Mouse (Mus musculus) midbrain, embryonic 14.5 days (tissue): ENCODE measurements around the gene Prkaca. TPM values are rescaled to one million over a fixed set of nuclear protein-coding genes. Genes with fewer than 3 reads are reported as not detected.

Experiments
- ATAC-seq: fragments of 200-750 bp; cut with Nextera tagmentation; 2 replicates; pipeline ENCODE4 v1.8.0; 2017; ENCODE audit warnings: moderate number of reproducible peaks, moderate library complexity; ENCODE audit not compliant: low FRiP score, low TSS enrichment
- DNase-seq: peaks from one replicate; pipeline ENCODE4 v3.0.0-alpha.2; 2015
- H3K27ac ChIP-seq: fragments of 300-500 bp; sonication (generic); replicated peaks from 2 replicates; pipeline ENCODE4 v1.5.1; 2014; ENCODE audit warnings: mild to moderate bottlenecking, low read depth, low read length, moderate library complexity
- H3K27me3 ChIP-seq: fragments of 300-500 bp; sonication (generic); 2 replicates; pipeline ENCODE4 v1.6.1; 2014; ENCODE audit warnings: low read length, control low read depth, mixed read lengths; ENCODE audit not compliant: control insufficient read depth, insufficient read depth
- H3K36me3 ChIP-seq: fragments of 300-500 bp; sonication (generic); 2 replicates; pipeline ENCODE4 v1.6.1; 2014; ENCODE audit warnings: low read length, control low read depth; ENCODE audit not compliant: control insufficient read depth, insufficient read depth
- H3K4me1 ChIP-seq: fragments of 300-500 bp; sonication (generic); 2 replicates; pipeline ENCODE4 v1.6.1; 2014; ENCODE audit warnings: mild to moderate bottlenecking, antibody characterized with exemption, low read length, control low read depth; ENCODE audit not compliant: control insufficient read depth, insufficient read depth
- H3K4me2 ChIP-seq: fragments of 300-500 bp; sonication (generic); 2 replicates; pipeline ENCODE4 v1.6.1; 2014; ENCODE audit warnings: mild to moderate bottlenecking, low read length, moderate library complexity
- H3K4me3 ChIP-seq: fragments of 300-500 bp; sonication (generic); replicated peaks from 2 replicates; pipeline ENCODE4 v1.5.1; 2014; ENCODE audit warnings: low read depth, low read length
- H3K9ac ChIP-seq: fragments of 300-500 bp; sonication (generic); replicated peaks from 2 replicates; pipeline ENCODE4 v1.6.1; 2014; ENCODE audit warnings: mild to moderate bottlenecking, low read length, moderate library complexity
- H3K9me3 ChIP-seq: fragments of 300-500 bp; sonication (generic); 2 replicates; pipeline ENCODE4 v1.6.1; 2016; ENCODE audit warnings: low read length, control low read depth, mixed read lengths; ENCODE audit not compliant: control insufficient read depth
- WGBS: fragments of 180-500 bp; shearing (Covaris S2); extraction: QIAGEN DNeasy Blood & Tissue Kit; methylation state at CpG from one replicate; pipeline ENCODE4 v1.1.7; 2014; 5-methylcytosine and 5-hydroxymethylcytosine counted together
- polyA plus RNA-seq: library from polyadenylated mRNA; unstranded; fragments of >200 nt; fragmentation: Nextera tagmentation; extraction: Ambion mirVana; gene quantifications from 2 replicates; pipeline ENCODE4 v1.2.1, GENCODE M21; 2014

The Prkaca gene
- polyA plus RNA-seq, 1 experiment from 2014 or later, result 181 TPM

DNA sequence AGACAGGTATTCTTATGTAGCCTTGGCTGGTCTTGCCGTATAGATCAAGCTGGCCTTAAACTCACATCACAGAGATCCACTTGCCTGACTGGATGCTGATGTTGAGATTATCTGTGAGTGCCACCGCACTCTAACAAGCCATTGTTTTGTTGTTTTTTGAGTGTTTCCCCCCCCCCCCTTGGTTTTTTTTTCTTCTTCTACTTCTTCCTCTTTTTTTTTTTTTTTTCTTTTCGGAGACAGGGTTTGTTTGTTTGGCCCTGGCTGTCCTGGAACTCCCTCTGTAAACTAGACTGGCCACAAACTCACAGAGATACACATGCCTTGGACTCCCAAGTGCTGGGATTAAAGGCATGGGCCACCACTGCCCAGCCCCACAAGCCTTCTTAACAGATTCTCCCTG is 21.2 kb downstream of the Prkaca start:
- Histone ChIP-seq H3K36me3 (peaks cover 54% of the 10 kb centered on the region), H3K27ac (no peak overlapping the region), H3K9ac (no peak overlapping the region), H3K9me3 (no peaks in the 10 kb centered on the region), H3K27me3 (no peaks in the 10 kb centered on the region), H3K4me2 (no peak overlapping the region), H3K4me1 (peaks cover 4% of the 10 kb centered on the region), H3K4me3 (no peak overlapping the region)
- no peak for DNase-seq
- WGBS, result 93% methylated on average over 3 of the region's 3 CpGs
- no peak for ATAC-seq

DNA sequence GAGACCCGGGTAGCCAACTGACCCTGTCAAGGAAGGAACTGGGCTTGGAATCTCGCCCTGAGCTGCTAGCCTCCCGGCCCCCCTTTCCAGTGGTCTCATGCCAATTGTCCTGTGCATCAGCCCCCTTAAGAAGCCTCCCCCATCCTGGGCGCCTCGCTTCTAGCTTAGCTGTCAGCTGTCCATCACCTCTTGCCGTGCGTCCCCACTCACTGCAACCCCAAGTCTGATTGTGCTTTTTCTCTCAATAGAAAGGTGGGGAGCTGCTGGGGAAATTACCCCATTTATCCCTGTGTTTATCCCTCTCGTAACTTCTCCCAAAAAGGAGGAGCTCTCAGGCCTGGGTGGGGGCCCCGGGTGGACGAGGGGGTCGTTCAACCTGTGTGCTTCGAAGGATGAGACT is 23.2 kb downstream of the Prkaca start:
- H3K36me3 ChIP-seq, result peaks cover 43% of the 10 kb centered on the region
- ATAC-seq, result no peak
- peaks cover 13% of the 10 kb centered on the region for H3K4me1 ChIP-seq
- DNase-seq, result no peak
- peaks cover 7% of the 10 kb centered on the region; the same call in 1 of the 2 replicates for H3K27me3 ChIP-seq
- peak overlapping the region; percentile 77 for H3K4me2 ChIP-seq
- H3K27ac ChIP-seq, result no peak overlapping the region
- 0 out of 2 replicates have a peak overlapping the region, but pooled peaks have one; percentile 67 for H3K9ac ChIP-seq
- H3K4me3 ChIP-seq, result peak overlapping the region; percentile 69; the same call in 1 of the 2 replicates
- WGBS, result 9% methylated on average over 12 of the region's 12 CpGs
- no peaks in the 10 kb centered on the region for H3K9me3 ChIP-seq

DNA sequence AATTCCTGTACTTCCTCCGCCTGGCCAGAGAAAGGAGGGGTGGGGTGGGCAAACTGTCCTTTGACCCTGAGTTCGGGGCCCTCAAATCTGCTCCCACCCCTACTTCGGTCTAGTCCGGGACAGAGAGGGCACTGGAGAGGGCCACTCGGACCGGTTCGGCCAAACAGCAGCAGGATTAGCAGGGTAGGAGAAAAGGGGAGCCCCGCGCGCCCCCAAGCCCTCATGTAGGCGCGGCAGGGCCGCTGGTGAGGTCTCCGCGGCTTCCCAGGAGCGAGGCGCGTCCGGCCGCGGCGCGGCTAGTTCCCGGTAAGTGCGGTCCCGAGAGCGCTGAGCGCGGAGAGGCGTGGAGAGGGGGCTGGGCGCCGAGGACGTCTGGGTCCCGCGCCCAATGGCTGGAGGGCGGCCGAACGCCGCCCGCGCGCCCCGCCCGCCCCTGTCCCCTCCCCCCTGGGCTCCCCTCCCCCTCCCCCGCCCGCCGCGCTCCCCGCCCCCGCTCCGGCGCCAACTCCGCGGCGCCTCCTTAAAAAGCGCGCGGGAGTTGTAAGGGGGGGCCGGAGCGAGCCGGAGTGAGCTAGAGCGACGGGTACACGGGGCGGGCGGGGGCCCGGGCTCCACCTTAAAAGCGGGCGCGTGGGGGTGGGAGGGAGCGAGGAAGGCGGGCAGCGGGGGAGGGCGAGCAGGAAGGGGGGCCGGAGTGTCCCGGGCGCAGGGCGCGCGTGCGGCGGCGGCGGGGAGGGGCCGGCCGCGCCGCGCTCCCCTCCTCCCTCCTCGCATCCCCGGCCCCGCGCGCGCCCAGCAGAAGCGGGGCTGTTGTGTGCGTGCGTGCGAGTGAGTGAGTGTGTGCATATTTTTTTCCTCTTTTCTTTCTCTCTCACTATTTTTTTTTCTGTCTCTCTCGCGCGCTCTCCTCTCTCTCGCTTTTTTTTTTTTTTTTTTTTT is 24.0 kb downstream of the Prkaca start:
- Histone ChIP-seq H3K36me3 (peaks cover 39% of the 10 kb centered on the region), H3K9ac (peak overlapping the region; percentile 67), H3K4me2 (peak overlapping the region; percentile 77), H3K4me3 (peak overlapping the region; percentile 69), H3K4me1 (peaks cover 16% of the 10 kb centered on the region), H3K9me3 (no peaks in the 10 kb centered on the region), H3K27ac (peak overlapping the region; percentile 96), H3K27me3 (peaks cover 15% of the 10 kb centered on the region; the same call in 1 of the 2 replicates)
- WGBS, result under 1% methylated on average over 64 of the region's 103 CpGs
- peak; percentile 89 for DNase-seq
- ATAC-seq, result peak; percentile 74

DNA sequence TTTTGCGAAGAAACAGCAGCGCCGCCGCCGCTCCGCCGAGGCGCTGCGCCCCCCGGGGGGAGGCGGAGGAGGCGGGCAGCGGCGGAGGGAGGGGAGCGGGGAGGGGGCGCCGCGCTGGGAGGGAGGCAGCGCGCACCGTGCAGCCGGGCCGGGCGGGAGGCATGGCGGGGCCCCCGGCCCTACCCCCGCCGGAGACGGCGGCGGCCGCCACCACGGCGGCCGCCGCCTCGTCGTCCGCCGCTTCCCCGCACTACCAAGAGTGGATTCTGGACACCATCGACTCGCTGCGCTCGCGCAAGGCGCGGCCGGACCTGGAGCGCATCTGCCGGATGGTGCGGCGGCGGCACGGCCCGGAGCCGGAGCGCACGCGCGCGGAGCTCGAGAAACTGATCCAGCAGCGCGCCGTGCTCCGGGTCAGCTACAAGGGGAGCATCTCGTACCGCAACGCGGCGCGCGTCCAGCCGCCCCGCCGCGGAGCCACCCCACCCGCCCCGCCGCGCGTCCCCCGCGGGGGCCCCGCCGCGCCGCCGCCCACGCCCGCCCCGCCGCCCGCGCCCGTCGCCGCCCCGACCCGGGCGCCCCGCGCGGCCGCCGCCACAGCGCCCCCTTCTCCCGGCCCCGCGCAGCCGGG is 24.8 kb downstream of the Prkaca start, which contains the start of gene Samd1:
Gene Samd1 (plus strand): TSS at position 162 of the 631 bp plus-strand sequence.
- Histone ChIP-seq H3K9me3 (no peaks in the 10 kb centered on the region), H3K4me3 (peak within 1 kb of the TSS; percentile 72), H3K9ac (peak within 1 kb of the TSS; percentile 67), H3K4me1 (peaks cover 16% of the 10 kb centered on the region), H3K4me2 (peak within 1 kb of the TSS; percentile 77), H3K27ac (peak within 1 kb of the TSS; percentile 96), H3K36me3 (peaks cover 31% of the 10 kb centered on the region), H3K27me3 (peaks cover 16% of the 10 kb centered on the region; the same call in 1 of the 2 replicates)
- ATAC-seq (peak; percentile 46; the same call in 1 of the 2 replicates), DNase-seq (peak; percentile 84)
- WGBS, result 0% methylated on average over 63 of the region's 112 CpGs

DNA sequence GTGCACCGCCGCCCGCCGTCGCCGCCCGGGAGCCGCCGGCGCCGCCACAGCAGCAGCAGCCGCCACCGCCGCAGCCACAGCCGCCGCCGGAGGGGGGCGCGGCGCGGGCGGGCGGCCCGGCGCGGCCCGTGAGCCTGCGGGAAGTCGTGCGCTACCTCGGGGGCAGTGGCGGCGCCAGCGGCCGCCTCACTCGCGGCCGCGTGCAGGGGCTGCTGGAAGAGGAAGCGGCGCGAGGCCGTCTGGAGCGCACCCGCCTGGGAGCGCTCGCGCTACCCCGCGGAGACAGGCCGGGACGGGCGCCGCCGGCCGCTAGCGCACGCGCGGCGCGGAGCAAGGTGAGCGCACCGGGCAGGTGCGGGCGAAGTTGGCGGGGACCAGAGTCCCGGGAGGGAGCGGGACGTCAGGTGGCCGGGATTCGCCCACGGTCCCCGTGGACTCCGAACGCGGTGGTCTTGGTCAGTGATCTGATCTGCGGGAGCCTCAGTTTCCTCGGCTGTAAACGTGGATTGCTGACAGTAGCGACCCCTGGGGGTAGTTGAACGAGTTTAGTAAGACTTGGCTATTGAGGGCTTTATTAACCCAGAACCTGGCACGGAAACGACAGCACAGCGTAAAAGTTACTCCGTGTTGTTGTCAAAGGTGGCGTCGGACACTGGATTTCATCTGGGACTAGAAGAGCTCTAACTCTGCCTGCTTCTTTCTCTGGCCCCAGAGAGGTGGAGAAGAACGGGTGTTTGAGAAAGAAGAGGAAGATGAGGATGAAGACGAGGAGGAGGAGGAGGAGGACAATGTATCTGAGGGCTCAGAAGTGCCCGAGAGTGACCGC is 25.7 kb downstream of the Prkaca start:
- peak overlapping the region; percentile 96 for H3K27ac ChIP-seq
- under 1% methylated on average over 82 of the region's 92 CpGs for WGBS
- peaks cover 16% of the 10 kb centered on the region for H3K4me1 ChIP-seq
- peak overlapping the region; percentile 67 for H3K9ac ChIP-seq
- peak; percentile 87 for DNase-seq
- peak; percentile 8; the same call in 1 of the 2 replicates for ATAC-seq
- H3K9me3 ChIP-seq, result no peaks in the 10 kb centered on the region
- peaks cover 16% of the 10 kb centered on the region; the same call in 1 of the 2 replicates for H3K27me3 ChIP-seq
- peak overlapping the region; percentile 77 for H3K4me2 ChIP-seq
- peaks cover 29% of the 10 kb centered on the region for H3K36me3 ChIP-seq
- peak overlapping the region; percentile 72 for H3K4me3 ChIP-seq

DNA sequence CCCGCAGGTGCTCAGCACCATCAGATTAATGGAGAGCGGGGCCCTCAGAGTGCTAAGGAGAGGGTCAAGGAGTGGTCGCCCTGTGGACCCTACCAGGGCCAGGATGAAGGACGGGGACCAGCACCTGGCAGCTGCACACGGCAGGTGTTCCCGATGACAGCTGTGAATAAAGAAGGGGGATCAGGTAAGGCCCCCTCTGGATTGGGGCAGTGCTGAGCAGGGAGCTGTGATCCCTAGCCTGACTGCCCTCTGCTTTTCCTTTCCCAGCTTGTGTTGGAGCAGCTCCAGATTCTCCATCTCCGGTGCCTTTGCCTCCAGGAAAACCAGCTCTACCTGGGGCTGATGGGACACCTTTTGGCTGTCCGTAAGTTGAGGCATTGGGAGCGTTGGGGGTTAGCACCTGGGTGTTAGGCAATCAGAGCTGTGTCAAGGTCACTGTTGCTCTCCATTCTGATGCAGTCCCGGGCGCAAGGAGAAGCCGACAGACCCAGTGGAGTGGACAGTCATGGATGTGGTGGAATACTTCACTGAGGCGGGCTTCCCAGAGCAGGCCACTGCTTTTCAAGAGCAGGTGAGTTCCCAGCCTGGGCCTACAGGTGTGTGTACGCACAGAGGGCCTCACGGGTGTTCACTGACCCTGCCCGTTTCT is 26.4 kb downstream of the Prkaca start:
- ATAC-seq, result no peak
- peak overlapping the region; percentile 72 for H3K4me3 ChIP-seq
- H3K4me1 ChIP-seq, result peaks cover 16% of the 10 kb centered on the region
- WGBS, result 68% methylated on average over 16 of the region's 16 CpGs
- H3K4me2 ChIP-seq, result peak overlapping the region; percentile 77
- H3K27me3 ChIP-seq, result peaks cover 16% of the 10 kb centered on the region; the same call in 1 of the 2 replicates
- H3K9me3 ChIP-seq, result no peaks in the 10 kb centered on the region
- no peak overlapping the region for H3K27ac ChIP-seq
- H3K9ac ChIP-seq, result peak overlapping the region; percentile 67; the same call in 1 of the 2 replicates
- H3K36me3 ChIP-seq, result peaks cover 23% of the 10 kb centered on the region
- DNase-seq, result no peak

DNA sequence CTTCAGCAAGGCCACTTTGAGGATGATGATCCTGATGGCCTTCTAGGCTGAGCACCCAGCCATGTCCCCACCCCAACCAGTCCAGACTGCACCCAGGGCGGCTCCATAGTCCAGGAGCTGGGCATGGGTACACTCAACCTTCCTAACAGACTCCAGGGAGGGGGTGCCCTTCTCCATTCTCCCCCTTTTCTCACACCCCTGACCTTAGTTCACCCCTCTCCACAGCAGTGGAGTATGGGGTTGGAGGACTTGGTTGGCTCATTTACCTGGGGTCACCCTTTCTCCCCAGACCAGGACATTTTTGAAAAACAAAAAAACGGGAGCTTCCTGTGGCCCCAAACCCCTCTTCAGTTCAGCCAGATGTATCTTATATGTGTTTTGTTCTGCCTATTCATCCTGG is 27.0 kb downstream of the Prkaca start:
- Histone ChIP-seq H3K4me2 (peak overlapping the region; percentile 77), H3K4me1 (peaks cover 16% of the 10 kb centered on the region), H3K4me3 (no peak overlapping the region), H3K9ac (0 out of 2 replicates have a peak overlapping the region, but pooled peaks have one; percentile 67), H3K9me3 (no peaks in the 10 kb centered on the region), H3K27me3 (peaks cover 16% of the 10 kb centered on the region; the same call in 1 of the 2 replicates), H3K27ac (no peak overlapping the region), H3K36me3 (peaks cover 17% of the 10 kb centered on the region)
- ATAC-seq (no peak), DNase-seq (no peak)
- 90% methylated on average over 2 of the region's 2 CpGs for WGBS
